Mouse (Mus musculus) right cerebral cortex, adult 2 months (tissue): ENCODE results near the gene Hist1h1b.

ENCODE experiments used
- DNase-seq, 2 experiments: peaks; one replicate each; pipeline ENCODE4 v3.0.0; 2021 to 2022; ENCODE audit warnings: low spot score in 2 of 2

The Hist1h1b gene

DNA sequence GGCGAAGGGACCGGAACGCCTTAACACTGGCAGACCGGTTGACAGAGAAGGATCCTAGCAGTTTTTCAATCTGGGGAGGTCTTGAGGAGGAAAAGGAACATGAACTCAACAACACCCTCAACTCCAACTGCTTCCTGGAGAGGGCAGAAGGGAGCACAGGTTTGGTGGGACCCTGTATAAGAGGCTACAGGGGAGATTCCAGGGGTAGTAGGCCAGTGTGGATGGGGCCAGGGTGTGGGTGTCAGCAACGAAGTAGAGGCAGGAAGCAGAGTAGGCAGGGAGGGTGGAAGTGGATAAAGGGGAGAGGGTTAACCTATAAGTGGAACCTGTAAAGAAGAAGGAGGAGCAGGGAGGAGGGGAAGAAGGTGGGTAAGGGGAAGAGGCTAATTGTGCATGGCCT lies 47.0 kb downstream of the Hist1h1b start:
- no peak for DNase-seq
